ENCODE assay signal across 20 mouse cellular contexts in genomic region chr5:98991600-98991999, GRCm38 (mm10). TPM values are rescaled to one million over a fixed set of nuclear protein-coding genes. Genes with fewer than 3 reads are reported as not detected.
DNase-seq lines count a peak whose midpoint lies in the region; ATAC-seq and TF ChIP-seq lines count a peak whose summit lies in the region.
"Had no signal": no experiment of that assay in that cellular context is flagged by ENCODE, and none has a peak within 500 bp of the region (broad histone marks: within the 10 kb centered on the region; RNA-seq: fewer than 3 reads in every experiment).

No protein-coding gene starts in this region.

- H3K36me3 ChIP-seq in intestine, embryonic 15.5 days: no peaks in the 10 kb centered on the region
- no peaks in the 10 kb centered on the region for H3K36me3 ChIP-seq in intestine, embryonic 16.5 days (ENCODE audit: control insufficient read depth, insufficient read depth, low read length)
- peaks cover 10% of the 10 kb centered on the region for H3K36me3 ChIP-seq in small intestine, adult 2 months (ENCODE audit: control insufficient read depth, insufficient read depth, low read length)
- H3K36me3 ChIP-seq: embryonic facial prominence, embryonic 10.5 days; embryonic facial prominence, embryonic 12.5 days; forebrain, embryonic 15.5 days had no signal

- 71% methylated on average over 4 of the region's 4 CpGs for WGBS in intestine, embryonic 15.5 days
- 79% methylated on average over 4 of the region's 4 CpGs for WGBS in intestine, embryonic 16.5 days
- WGBS in small intestine, adult 2 months: 59% methylated on average over 4 of the region's 4 CpGs

- H3K27ac ChIP-seq in intestine, embryonic 15.5 days: no peak overlapping the region
- H3K27ac ChIP-seq in intestine, embryonic 16.5 days (ENCODE audit: low read length): no peak overlapping the region
- peak overlapping the region; percentile 40; the same call in 1 of the 2 replicates for H3K27ac ChIP-seq in small intestine, adult 2 months (ENCODE audit: insufficient read depth, low read depth, low read length)
- H3K27ac ChIP-seq: embryonic facial prominence, embryonic 10.5 days; embryonic facial prominence, embryonic 12.5 days; forebrain, embryonic 13.5 days; forebrain, embryonic 15.5 days had no signal

- no peaks in the 10 kb centered on the region for H3K27me3 ChIP-seq in intestine, embryonic 15.5 days (replicated peaks)
- H3K27me3 ChIP-seq in intestine, embryonic 16.5 days (replicated peaks; ENCODE audit: control insufficient read depth, insufficient read depth, low read length): no peaks in the 10 kb centered on the region
- no peaks in the 10 kb centered on the region for H3K27me3 ChIP-seq in small intestine, adult 2 months (ENCODE audit: control insufficient read depth, insufficient read depth, low read length)
- H3K27me3 ChIP-seq: embryonic facial prominence, embryonic 12.5 days; forebrain, embryonic 13.5 days; forebrain, embryonic 15.5 days had no signal

- no peak overlapping the region for H3K4me3 ChIP-seq in intestine, embryonic 15.5 days (replicated peaks)
- no peak overlapping the region for H3K4me3 ChIP-seq in intestine, embryonic 16.5 days (ENCODE audit: low read length)
- no peak overlapping the region for H3K4me3 ChIP-seq in small intestine, adult 2 months (ENCODE audit: low read depth, low read length)
- H3K4me3 ChIP-seq: embryonic facial prominence, embryonic 10.5 days; embryonic facial prominence, embryonic 12.5 days; forebrain, embryonic 13.5 days; forebrain, embryonic 15.5 days had no signal

- no peaks in the 10 kb centered on the region for H3K9me3 ChIP-seq in intestine, embryonic 15.5 days
- no peaks in the 10 kb centered on the region for H3K9me3 ChIP-seq in intestine, embryonic 16.5 days (ENCODE audit: control insufficient read depth, low read length)
- H3K9me3 ChIP-seq: embryonic facial prominence, embryonic 10.5 days; embryonic facial prominence, embryonic 12.5 days; forebrain, embryonic 13.5 days; forebrain, embryonic 15.5 days had no signal

- TF ChIP-seq CTCF in small intestine, adult 2 months (IDR thresholded peaks at IDR 0.05; ENCODE audit: extremely low read depth, insufficient read length, insufficient replicate concordance, low read depth, low read length): no peak

- no peak overlapping the region for H3K9ac ChIP-seq in intestine, embryonic 15.5 days
- H3K9ac ChIP-seq in intestine, embryonic 16.5 days (ENCODE audit: low read depth, low read length): no peak overlapping the region
- H3K9ac ChIP-seq: embryonic facial prominence, embryonic 12.5 days; forebrain, embryonic 13.5 days; forebrain, embryonic 15.5 days; forebrain, postnatal 0 days had no signal

- H3K4me1 ChIP-seq in intestine, embryonic 15.5 days (replicated peaks): no peaks in the 10 kb centered on the region
- H3K4me1 ChIP-seq in intestine, embryonic 16.5 days (ENCODE audit: control insufficient read depth, insufficient read depth, low read length): no peaks in the 10 kb centered on the region; the same call in 1 of the 2 replicates
- H3K4me1 ChIP-seq in small intestine, adult 2 months (ENCODE audit: control insufficient read depth, insufficient read depth, insufficient read length, low read length): no peaks in the 10 kb centered on the region

- peak; percentile 58; the same call in 1 of the 2 replicates for ATAC-seq in intestine, embryonic 15.5 days
- ATAC-seq in intestine, embryonic 16.5 days: peak; percentile 82
- ATAC-seq: forebrain, embryonic 13.5 days; forebrain, embryonic 15.5 days; forebrain, postnatal 0 days had no signal

- no peak overlapping the region for H3K4me2 ChIP-seq in intestine, embryonic 15.5 days (replicated peaks)
- no peak overlapping the region for H3K4me2 ChIP-seq in intestine, embryonic 16.5 days (ENCODE audit: low read depth, low read length)
- H3K4me2 ChIP-seq: embryonic facial prominence, embryonic 12.5 days; forebrain, embryonic 13.5 days; forebrain, embryonic 15.5 days had no signal

- TF ChIP-seq POLR2A in small intestine, adult 2 months (IDR thresholded peaks at IDR 0.05; ENCODE audit: low read depth, low read length): no peak

- no peak for DNase-seq in gastrocnemius, adult 18-20 months (ENCODE audit: low spot score)
- no peak for DNase-seq in cerebellum, postnatal 4 days (ENCODE audit: low spot score in 2 of 2)
- DNase-seq: adrenal gland, adult 2 months; adrenal gland, postnatal 10 days; adrenal gland, postnatal 25 days; cerebellum, adult 11 months; cerebellum, adult 18-20 months; cerebellum, adult 8-10 months; cerebellum, adult 9-11 months; cerebellum, postnatal 14 days; cerebellum, postnatal 36 days; forebrain, postnatal 0 days had no signal

RNA-seq across cellular contexts. Expression of gene Prkg2, which starts 45.6 kb away (rescaled TPM):
- polyA plus RNA-seq in intestine, embryonic 15.5 days (2015; fragmentation: Nextera tagmentation; extraction: Ambion mirVana): 36.5 and 41.1 TPM in 2 replicates
- polyA plus RNA-seq in intestine, embryonic 16.5 days (2015; fragmentation: Nextera tagmentation; extraction: Ambion mirVana): 24.1 and 46.9 TPM in 2 replicates
- polyA plus RNA-seq in small intestine, adult 2 months (2012; rRNA removed): 3.7 and 8.2 TPM in 2 replicates
- 1 to 10 TPM in 1 of 2 experiments, under 1 TPM in 1; 0.48 to 1.2 TPM for total RNA-seq in gastrocnemius, adult 18-20 months (2021)
- total RNA-seq: MEL had no signal
